In the genomic region with DNA sequence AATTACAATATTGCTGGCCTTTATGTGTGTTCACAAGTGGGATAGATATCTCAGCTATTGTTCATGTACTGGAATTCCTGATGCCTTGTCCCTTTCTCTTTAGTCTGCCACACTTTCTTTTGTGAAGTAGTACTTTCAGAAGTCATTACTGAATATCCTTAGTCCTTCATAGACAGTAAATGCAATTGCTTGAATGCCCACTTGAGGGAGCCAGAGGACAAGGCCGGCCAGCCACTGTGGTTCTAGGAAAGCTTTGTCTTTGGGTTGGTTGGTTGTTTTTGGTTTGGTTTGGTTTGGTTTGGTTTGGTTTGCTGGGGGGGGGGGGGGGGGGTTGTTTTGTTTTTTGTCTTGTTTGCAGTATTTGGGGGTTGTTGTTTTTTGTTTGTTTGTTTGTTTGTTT, we compare ENCODE assay signal across 9 mouse cellular contexts. TPM values are rescaled to one million over a fixed set of nuclear protein-coding genes. Genes with fewer than 3 reads are reported as not detected.
DNase-seq lines count a peak whose midpoint lies in the region; ATAC-seq and TF ChIP-seq lines count a peak whose summit lies in the region.
"Had no signal": no experiment of that assay in that cellular context is flagged by ENCODE, and none has a peak within 500 bp of the region (broad histone marks: within the 10 kb centered on the region; RNA-seq: fewer than 3 reads in every experiment).

No protein-coding gene starts in this region.

- TF ChIP-seq CTCF in lung, postnatal 0 days (IDR thresholded peaks at IDR 0.05), result peak; percentile 97

- H3K27me3 ChIP-seq in lung, postnatal 0 days (replicated peaks; ENCODE audit: insufficient read depth, low read length), result no peaks in the 10 kb centered on the region
- H3K27me3 ChIP-seq: heart, embryonic 13.5 days had no signal

- H3K36me3 ChIP-seq in lung, postnatal 0 days (ENCODE audit: insufficient read depth, low read length), result no peaks in the 10 kb centered on the region
- H3K36me3 ChIP-seq: heart, embryonic 13.5 days had no signal

- peak; percentile 24; the same call in 1 of the 2 replicates for TF ChIP-seq EP300 in lung, postnatal 0 days (IDR thresholded peaks at IDR 0.05)

- H3K4me3 ChIP-seq in lung, postnatal 0 days (ENCODE audit: low read depth, low read length), result no peak overlapping the region
- H3K4me3 ChIP-seq: heart, embryonic 13.5 days had no signal

- H3K27ac ChIP-seq in lung, postnatal 0 days (ENCODE audit: low read length), result no peak overlapping the region
- H3K27ac ChIP-seq: heart, embryonic 13.5 days had no signal

- H3K9me3 ChIP-seq in lung, postnatal 0 days (ENCODE audit: low read length), result no peaks in the 10 kb centered on the region
- H3K9me3 ChIP-seq: heart, embryonic 13.5 days had no signal

- WGBS in lung, postnatal 0 days, result 0% methylated on average over 1 of the region's 1 CpGs

- no peaks in the 10 kb centered on the region for H3K4me1 ChIP-seq in lung, postnatal 0 days (ENCODE audit: insufficient read depth, low read depth, low read length)

- peak; percentile 72 to 94 for DNase-seq in adrenal gland, adult (ENCODE audit: inconsistent age in 2 of 2, low spot score in 1 of 2)
- peak; percentile 91 for DNase-seq in embryo, embryonic 10.5 days (ENCODE audit: low spot score)
- peak; percentile 62 to 74 for DNase-seq in gastrocnemius, postnatal 4 days (ENCODE audit: low spot score in 2 of 2)
- peak; percentile 82 to 85 for DNase-seq in kidney, postnatal 4 days
- peak; percentile 84 for DNase-seq in lung, postnatal 0 days (ENCODE audit: low spot score)
- peak; percentile 40 for DNase-seq in retina, adult 2 months (ENCODE audit: low read depth, low spot score)
- peak; percentile 61 to 73 for DNase-seq in thymus, postnatal 36 days

- no peak overlapping the region for H3K4me2 ChIP-seq in lung, postnatal 0 days (replicated peaks; ENCODE audit: low read depth, low read length)
- H3K4me2 ChIP-seq: heart, embryonic 13.5 days had no signal

- H3K9ac ChIP-seq in lung, postnatal 0 days (replicated peaks; ENCODE audit: low read depth), result no peak overlapping the region
- H3K9ac ChIP-seq: heart, embryonic 13.5 days had no signal

- peak; percentile 85 for ATAC-seq in CD4-positive, CD25-positive, alpha-beta regulatory T cell, adult 4 months
- ATAC-seq in lung, postnatal 0 days, result peak; percentile 56

RNA-seq across cellular contexts. Expression of a gene that starts 16.6 kb away (rescaled TPM):
- polyA plus RNA-seq in CD4-positive, CD25-positive, alpha-beta regulatory T cell, adult 4 months (2017; shearing (Covaris generic)), result 10 to 100 TPM; 12.8 to 17.5 TPM
- 10 to 100 TPM; 39.3 TPM for total RNA-seq in gastrocnemius, postnatal 4 days (2021)
- polyA plus RNA-seq in lung, postnatal 0 days (2015; fragmentation: Nextera tagmentation; extraction: Ambion mirVana), result 9.9 and 12.8 TPM in 2 replicates

Comparison
In these comparisons a context has a peak if more than half of its experiments do, and no peak if none do; other contexts are left out.
1. DNase-seq: peak in every context shown above with its lines; median percentile 91 in embryo, embryonic 10.5 days; 84 in lung, postnatal 0 days; 84 in kidney, postnatal 4 days; 83 in adrenal gland, adult; 68 in gastrocnemius, postnatal 4 days; 67 in thymus, postnatal 36 days; 40 in retina, adult 2 months.